Mouse (Mus musculus) right cerebral cortex, adult 2 months (tissue): ENCODE results near the gene Bcl2a1b.
A peak's percentile ranks its signal among the peaks of the same experiment; 100 is the strongest.
"Not testable (repeated sequence)": the region's sequence is repeated elsewhere in the genome, so short reads cannot be mapped to it uniquely, and the experiment has no call there.

Experiments used
- DNase-seq, 2 experiments: peaks; one replicate each; pipeline ENCODE4 v3.0.0; 2021 to 2022; ENCODE audit warnings: low spot score in 2 of 2

Bcl2a1b gene

DNA sequence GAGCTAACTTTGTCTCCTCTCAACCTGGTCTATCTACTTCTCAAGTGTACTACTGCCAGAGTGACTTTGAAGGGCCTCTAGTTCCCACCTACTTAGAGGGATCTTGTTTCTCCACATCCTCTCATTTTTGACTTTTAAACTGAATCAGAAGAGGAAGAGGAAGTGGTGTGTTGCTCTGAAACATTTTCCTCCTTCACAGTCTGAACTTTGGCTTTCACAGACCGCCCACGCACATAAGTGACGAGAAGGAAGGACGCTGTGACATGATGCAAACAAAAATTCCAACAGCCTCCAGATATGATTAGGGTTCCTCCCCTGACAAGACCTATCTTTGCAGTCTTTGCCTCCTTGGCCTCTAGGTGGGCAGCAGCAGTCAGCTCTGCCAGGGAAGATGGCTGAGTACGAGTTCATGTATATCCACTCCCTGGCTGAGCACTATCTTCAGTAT, at the start of gene Bcl2a1b, which contains the start of gene Gm29094:
Bcl2a1b (plus strand) TSS at position 241 of the 448 bp plus-strand sequence.
Gm29094 (plus strand) TSS at position 411 of the 448 bp plus-strand sequence.
- not testable (repeated sequence) for DNase-seq

DNA sequence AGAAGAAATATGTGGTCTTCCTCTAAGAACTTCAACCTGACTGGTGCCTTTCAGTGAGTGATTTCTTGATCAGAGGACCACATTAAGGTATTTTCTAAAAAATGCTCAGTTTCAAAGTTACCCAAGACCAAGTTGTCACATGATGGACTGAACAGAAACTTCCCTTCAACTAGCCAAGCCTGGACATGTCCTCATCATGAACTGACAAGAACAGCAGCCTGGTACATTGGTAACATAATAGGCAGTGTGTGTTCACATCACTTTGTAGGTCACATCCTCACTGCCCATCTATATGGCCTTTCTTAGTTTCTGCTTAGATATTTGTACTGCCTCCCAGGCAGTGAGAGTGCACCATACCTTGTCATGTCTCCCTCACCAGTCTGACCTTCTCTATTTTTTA, 26.5 kb upstream of the Bcl2a1b start:
- DNase-seq, result not testable (repeated sequence)

DNA sequence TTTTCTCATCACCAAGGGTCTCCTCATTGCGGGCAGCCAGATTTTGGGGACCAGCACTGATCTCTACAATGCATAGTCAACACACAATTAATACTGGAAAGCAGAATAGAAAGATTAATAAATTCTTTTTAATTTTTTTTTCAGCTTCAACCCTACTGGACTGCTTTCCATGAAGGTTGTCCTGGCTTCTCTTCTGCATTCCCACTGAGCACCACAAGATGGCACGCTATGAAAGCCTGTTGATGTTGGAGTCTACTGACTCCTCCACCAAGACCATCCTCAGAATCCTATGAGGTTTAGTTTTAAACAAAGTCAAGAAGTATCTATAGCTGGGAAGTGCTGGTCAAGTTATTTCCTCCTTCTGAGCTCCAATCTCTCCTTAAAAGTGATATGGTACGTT, 20.2 kb upstream of the Bcl2a1b start:
- DNase-seq, result peak; percentile 79 to 83

DNA sequence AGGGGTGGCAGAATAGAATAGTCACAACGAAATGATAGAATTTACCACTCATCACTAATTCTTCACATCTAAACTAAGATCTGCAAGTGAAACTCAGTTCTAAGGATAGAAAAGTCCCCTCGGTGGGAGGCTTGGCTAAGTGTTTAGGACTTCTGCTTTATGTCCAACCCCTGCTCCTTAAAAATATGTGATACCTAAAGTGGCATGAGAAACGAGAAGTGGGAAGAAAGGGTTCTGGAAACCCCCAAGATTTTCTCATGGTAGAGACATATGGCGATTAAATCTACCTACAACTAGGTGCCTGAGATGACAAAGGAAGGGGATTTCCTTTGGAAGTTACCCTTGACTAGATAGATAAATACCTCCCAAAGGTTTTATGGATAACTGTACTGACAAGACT, 19.5 kb upstream of the Bcl2a1b start:
- DNase-seq, result not testable (repeated sequence)

DNA sequence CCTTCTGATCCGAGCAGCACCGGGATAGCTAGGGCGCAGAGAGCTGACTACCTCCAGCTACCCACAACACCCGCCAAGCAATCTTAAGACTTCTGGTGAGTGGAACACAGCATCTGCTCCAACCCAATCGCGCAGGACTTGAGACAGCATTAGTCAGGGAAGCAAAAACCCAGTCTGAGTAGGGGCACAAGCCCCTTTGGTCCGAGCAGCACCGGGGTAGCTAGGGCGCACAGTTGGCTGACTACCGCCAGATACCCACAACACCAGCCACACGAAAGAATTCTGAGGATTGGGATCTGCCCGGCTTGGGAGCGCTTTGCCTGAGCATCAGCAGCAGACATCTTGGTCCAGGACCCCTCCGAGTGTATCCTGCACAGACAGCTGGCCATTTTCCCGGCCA, 12.0 kb upstream of the Bcl2a1b start:
- not testable (repeated sequence) for DNase-seq

DNA sequence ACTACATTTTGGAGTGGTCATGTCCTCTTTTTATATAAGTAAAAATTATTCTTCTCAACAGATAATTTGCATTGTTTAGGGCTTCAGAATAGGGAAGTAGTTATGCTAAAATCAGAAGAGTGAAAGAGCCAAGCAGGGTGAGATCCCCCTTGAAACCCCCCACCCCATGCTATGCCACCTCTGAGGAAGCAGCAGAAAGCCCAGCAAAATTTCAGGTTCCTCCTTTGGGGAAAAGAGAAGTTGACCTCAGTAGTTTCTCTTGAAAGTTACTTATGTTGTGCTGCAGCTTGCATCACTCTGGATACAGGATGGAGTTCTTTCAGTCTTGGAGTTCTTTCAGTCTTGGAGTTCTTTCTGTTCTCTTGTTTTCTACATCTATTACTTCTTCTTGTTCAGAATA, 3.5 kb upstream of the Bcl2a1b start:
- not testable (repeated sequence) for DNase-seq

DNA sequence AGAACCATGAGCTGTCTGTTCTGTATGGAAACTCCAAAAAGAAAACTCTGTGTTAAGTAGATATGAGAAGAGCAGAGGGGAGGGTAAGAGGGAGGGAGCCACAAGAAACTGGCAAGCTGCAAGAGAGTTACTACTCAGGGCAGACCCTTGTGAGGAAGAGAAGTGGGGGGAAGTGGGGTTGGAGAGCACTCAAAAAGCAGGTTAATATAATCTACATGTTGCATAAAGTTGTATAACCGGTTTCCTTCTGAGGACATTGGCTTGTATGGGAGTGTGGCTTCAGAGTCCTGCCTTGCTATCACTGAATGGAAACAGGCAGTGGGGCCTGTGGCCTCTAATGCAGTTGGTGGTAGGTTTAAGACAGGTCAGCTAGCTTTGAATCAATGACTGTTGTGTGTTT, 1.5 kb upstream of the Bcl2a1b start:
- not testable (repeated sequence) for DNase-seq

DNA sequence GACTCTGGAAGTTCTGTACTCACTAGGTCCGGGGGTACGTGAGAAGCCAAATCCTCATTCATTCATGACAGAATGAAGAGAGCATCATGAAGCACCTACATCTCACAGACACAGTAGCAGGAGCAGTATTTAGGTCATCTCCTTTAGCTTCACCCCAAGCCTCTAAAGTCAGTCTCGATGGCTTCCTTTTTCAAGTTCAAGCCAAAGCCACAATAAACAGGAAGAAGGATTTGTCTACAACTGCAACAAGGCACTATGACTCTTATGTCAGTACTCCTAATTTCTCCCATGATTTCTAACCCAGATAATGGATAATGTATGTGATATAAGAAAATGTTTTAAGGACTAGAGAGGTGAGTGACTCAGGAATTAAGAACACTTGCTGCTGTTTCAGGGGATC, 660 bp upstream of the Bcl2a1b start:
- not testable (repeated sequence) for DNase-seq

DNA sequence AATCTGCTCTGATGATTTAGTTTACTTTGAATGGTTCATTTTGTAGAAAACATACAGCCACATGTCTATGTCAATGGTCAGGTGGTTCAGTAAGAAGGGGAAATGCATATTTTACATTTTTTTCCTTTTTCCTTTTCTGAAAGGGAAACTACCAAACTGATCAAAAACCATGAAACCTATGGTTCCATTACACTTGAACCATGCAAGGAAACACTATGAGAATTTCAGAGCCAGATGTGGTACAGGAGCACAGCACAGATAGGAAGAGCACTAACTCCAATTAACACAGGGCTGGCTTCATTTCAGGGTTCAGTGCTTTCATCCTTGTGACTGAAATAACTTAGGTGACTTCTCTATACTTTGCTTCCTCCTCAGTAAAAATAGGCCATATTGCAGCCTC, 3.2 kb downstream of the Bcl2a1b start:
- DNase-seq, result not testable (repeated sequence)

DNA sequence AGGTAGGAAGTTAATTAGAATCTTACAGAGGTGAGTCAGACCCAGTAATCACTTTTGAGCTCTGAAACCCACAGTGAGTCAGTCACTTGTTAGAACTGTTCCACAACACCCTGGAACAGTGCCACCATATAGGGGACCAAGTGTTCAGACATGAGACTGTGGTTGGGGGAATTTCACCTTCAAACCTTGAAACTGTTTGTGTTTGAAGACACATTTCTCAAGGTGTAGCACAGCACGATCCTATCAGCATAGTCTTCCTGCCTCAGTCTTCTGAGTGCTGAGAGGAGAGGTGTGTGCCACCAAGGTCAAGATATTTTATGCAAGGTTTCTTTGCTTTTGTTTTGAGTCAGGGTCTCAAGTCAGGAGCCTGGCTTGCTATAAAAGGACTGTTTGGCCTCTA, 9.9 kb downstream of the Bcl2a1b start:
- not testable (repeated sequence) for DNase-seq

DNA sequence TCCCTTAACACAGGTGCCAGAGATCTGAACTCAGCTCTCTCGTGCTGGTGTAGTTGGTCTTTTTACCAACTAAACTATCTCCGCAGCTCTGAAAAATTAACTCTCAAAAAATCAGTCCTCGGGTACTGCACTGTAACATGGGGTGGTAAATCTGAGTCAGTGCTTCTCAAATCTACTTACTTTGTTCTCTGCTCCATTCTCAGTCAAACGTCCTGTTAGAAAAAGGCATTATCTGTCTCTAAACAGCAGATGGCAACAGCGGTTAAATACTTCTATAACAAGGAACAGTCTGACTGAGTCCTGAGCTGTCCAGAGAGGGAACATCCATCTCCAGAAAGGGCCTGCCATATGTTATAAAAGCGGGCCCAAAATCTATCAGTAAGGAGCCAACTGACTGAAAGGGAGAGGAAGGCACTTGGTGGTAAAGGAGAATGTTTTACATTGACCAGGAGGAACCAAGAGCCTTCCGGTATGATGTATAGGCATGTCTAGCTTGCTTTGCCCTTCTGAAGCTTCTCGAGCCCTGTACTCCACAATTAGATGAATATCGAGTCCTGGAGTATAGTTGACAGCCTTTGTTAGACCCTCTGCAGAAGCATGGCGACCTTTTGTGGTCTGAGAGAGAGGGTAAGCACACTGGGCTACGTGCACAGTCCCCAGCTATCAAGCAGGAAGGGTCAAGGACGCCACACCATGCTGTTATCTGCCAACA, 11.5 kb downstream of the Bcl2a1b start, which contains the start of gene Mthfs:
Mthfs (plus strand) TSS at position 324 of the 712 bp plus-strand sequence.
- peak in 1 of 2 experiments; percentile 29 for DNase-seq

DNA sequence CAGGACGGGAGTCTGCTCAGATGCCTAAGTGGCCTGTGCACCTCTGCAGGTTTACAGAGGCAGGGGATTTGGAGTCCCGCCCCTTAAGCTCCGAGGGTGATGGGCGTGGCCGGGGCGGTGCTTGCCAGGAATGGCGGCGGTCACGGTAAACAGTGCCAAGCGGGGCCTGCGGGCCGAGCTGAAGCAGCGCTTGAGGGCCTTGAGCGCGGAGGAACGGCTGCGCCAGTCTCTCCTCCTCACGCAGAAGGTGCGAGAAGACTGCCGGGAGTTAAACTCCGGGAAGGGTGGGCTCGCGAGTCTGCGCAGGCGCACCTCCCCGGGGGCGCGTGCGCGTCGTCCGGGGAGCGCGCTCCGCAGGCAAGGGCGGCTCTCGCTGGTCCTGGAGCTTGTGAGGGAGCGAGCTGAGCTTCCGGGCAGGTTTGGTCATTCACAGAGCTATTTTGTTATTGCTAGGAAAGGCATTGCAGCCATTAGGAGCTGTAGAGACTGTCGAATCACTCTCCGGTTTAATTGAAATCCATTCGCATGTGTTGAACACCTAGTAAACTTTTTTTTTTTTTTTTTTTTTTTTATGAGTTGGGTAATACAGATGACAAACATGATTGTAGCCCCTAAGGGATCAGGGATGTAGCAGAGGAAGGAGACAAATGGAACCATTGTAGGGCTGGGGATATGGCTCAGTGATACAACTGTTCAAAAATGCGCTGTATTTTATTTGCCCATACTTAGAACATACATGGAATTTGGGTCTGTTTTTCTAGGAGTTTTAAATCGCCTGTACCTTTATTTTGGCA, 12.3 kb downstream of the Bcl2a1b start:
- peak; percentile 93 to 95 for DNase-seq

DNA sequence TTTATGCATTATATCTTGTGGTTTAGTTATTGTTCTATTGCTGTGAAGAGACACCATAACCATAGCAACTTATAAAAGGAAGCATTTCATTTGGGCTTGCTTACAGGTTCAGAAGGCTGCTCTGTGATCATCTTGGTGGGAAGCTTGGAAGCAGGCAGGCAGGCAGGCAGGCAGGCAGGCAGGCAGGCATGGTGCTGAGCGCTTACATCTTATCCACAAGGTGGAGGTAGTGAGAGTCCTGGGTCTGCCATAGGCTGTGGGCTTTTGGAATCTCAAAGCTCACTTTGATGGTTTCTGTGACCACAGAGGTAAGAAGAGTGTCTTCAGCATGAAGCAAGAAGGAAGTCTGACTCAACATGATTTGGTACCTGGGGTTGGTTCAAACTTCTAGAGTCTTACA, 13.4 kb downstream of the Bcl2a1b start:
- not testable (repeated sequence) for DNase-seq

DNA sequence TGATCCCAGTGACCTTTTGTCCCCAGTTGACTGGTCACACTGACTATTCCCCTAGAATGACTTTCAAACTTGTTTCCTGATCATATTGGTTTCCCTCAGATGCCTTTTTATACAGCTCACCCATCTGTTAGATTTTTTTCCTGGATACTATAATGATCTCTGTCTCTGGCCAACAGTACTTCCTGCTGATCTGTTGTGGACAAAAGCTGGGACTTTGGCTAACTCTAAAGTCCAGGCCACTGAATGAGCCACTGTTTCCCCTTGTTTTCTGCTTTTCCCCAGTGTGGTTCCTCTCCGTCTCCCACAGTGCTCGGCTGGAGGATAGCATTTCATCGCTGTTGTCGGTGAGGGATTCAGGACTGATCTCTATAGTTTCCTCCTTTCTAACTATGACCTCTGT, 19.2 kb downstream of the Bcl2a1b start:
- DNase-seq, result not testable (repeated sequence)

DNA sequence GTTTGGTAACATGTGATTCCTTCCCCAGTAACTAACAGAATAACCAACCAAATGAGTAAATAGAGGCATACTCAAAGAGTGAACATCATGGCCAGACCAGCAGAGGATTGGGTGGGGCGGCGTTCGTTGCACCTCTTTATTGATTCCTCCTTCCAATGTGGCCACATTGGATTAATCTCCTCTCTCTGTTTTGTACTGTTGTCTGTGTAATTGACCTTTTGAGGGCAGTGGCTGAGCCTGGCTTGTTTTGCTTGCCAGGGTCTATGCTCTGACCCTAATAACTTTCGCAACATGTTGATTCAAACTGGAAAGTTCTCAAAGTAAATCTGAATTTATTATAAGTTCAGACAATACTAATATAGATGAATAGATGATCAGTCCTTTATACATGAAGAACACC, 20.7 kb downstream of the Bcl2a1b start:
- DNase-seq, result not testable (repeated sequence)

DNA sequence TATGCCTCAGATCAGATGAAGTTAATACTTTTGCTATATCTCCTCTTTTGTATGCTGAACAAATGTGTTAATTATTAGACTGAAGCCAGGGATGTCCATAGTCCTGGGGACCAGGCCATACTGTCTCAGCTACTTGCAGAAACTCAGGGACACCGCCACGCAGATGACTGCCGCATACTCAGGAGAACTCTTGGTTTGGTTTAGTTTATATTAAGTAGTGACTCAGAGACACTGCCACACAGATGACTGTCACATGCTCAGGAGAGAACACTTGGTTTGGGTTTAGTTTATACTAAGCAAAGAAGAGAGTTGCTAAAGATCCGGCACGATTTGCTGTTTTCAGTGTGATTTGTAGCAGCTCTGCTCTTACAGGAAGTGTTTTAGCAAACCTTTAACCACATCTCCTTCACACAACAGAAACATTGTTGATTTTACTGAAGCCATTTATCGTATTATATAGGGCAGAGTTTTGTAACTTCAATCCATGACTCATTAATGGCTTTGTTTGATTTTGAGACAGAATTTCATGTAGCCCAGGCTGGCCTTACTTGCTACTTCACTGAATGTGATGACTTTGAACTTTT, 21.8 kb downstream of the Bcl2a1b start:
- not testable (repeated sequence) for DNase-seq

DNA sequence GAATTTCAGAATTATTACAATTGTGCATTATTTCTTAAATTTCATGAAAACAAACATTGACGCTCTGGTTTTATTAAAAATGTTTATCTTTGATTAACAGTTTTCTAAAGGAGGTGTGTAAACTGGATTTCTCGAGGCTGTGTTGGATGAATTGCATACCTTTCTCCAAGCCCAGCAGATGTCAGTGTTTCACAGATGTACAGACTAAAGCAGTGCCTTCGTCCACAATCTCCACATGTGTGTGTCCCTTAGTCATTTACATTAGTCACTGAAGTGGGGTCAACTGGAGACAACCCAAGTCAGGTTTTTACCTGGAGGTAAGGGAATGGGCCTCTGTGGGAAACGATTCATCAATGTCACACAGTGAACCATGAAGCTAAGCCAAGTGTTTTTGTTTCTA, 27.1 kb downstream of the Bcl2a1b start:
- DNase-seq, result peak; percentile 41 to 67

DNA sequence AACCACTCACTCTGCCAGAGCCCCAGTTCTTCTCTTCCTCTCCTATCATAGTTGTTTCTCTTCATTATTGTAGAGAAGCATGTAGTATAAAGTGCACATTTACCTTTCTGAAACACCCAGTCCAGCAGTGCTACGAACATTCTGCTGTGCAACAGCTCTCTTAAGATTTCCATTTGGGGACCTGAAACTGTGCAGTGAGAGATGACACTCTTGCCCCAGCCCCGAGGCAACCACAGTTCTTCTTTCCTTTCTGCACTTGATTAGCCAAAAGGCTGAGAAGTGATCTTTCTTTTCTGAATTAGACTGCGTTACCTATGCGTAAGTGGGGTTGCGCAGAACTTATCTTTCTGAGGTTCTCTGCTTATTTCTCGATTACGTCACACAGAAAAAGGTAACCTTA, 29.1 kb downstream of the Bcl2a1b start:
- DNase-seq, result no peak

DNA sequence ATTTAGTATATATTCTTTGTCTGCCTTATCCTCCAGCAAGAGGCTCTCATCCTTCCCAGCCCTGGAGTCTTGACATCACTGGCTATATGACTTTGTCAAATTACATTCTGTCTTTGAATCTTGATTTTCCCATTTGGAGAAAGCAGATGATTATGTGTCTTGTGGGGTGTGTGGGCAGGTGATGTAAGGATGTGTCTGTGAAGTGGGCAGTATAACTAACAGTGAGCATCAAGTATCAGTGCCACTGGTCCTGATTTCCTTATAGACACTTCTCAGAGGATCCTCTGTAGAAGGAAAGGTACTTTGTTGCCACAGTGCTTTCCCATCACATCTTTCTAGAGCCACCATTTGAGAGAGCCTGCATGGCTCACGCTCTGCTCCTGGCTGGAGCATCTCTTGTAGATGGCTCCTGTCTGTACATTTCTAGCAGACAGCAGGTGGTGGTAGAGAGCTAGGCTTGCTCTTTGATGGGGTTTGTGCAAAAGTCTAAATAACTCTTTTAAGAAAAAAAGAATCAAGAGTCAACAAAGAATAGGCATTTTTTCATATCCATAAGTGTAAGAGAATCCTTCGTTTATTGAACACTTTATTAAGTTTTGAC, 32.0 kb downstream of the Bcl2a1b start:
- DNase-seq, result peak; percentile 72 to 73

DNA sequence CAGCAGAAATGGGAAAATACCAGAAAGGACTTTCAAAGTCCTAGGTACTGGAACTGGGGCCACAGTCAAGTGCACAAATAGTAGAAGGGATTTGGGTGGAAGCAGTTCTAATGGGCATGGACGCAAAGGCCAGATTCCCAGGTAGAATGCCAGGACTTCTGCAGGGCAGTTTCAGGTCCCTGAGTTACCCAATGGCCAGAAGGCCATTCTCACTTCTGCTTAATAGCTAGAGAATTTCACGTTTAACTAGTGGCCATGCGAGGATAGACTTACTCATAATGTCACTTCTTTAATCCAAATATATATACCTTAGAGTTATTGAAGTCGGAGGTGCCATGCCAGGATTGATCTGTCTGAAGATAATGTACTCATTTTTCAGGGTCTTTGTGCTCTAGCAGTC, 38.1 kb downstream of the Bcl2a1b start:
- not testable (repeated sequence) for DNase-seq

DNA sequence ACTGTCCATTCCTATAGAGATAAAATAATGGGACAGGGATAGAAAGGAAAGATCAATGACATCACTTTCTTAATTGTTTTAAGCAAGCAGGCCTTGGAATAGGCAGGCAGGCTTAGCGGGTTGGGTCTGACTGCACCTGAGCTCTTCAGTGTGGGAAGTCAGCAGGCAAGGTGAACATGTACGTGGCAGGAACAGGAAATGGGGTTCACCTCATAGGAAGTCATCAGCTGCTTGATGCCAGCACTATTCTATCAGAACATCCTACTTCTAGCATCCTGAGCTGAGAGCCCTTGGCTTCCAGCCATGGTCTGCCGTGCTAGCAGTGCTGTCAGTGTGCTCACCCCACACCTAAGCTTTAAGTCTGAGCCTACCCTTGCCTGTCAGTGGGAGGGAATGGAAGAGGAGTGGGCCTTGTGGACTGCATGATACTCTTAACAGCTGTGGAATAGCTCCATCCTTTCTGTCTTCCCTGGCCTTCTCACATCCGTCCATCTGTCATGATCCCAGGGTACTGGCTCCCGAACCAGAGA, 40.0 kb downstream of the Bcl2a1b start:
- DNase-seq, result not testable (repeated sequence)
